Mouse (Mus musculus) lung, postnatal 0 days (tissue): ENCODE data around the gene Csf3r.
"Not testable (repeated sequence)": the region's sequence is repeated elsewhere in the genome, so short reads cannot be mapped to it uniquely, and the experiment has no call there.

Experiments
- CTCF ChIP-seq: IDR thresholded peaks from 2 replicates; pipeline ENCODE4 v1.5.1; 2016; ENCODE audit warnings: antibody characterized with exemption, mild to moderate bottlenecking
- EP300 ChIP-seq: IDR thresholded peaks from 2 replicates; pipeline ENCODE4 v1.6.1; 2016; ENCODE audit warnings: antibody characterized with exemption, mild to moderate bottlenecking, control low read depth

DNA sequence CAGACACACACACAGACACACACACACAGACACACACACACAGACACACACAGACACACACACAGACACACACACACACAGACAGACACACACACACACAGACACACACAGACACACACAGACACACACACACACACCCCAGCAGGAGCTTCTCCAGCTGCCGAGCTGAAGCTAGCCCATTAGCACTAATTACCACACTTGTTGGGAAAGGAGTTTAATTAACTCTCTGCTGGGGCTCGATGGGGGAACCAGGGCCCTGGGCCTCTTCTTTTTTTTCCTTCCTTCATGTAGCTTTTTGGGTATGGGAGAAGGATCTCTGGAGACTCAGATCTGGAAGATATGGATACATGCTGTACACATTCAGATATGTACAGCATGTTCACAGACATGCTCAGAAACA lies 38.6 kb upstream of the Csf3r start:
- TF ChIP-seq CTCF, EP300: not testable (repeated sequence)
